Mouse (Mus musculus): ENCODE measurements around the gene Tbxa2r. TPM values are rescaled to one million over a fixed set of nuclear protein-coding genes. Genes with fewer than 3 reads are reported as not detected.

Tbxa2r gene
- total RNA-seq, 2 experiments from 2014 or later, result 0.47 TPM; not detected in 1

GRCm38 (mm10) chr10:81319741-81320549 lies 8.6 kb upstream of the Tbxa2r start:
- ATAC-seq (replicated peaks; ENCODE audit: poor library complexity), result peak; percentile 69

GRCm38 (mm10) chr10:81320550-81321347 lies 7.8 kb upstream of the Tbxa2r start, which contains the start of gene Cactin:
TSS of gene Cactin (plus strand) at chr10:81321103.
- ATAC-seq (replicated peaks; ENCODE audit: poor library complexity), result peak; percentile 69

- no peak for ATAC-seq (replicated peaks; ENCODE audit: poor library complexity)
Observed at GRCm38 (mm10) chr10:81321436-81321835, 7.1 kb upstream of the Tbxa2r start.

- ATAC-seq (replicated peaks; ENCODE audit: poor library complexity), result no peak
Observed at GRCm38 (mm10) chr10:81322444-81322843, 6.1 kb upstream of the Tbxa2r start.

GRCm38 (mm10) chr10:81323141-81323775 lies 5.3 kb upstream of the Tbxa2r start:
- ATAC-seq (replicated peaks; ENCODE audit: poor library complexity), result no peak

GRCm38 (mm10) chr10:81323791-81324530 lies 4.6 kb upstream of the Tbxa2r start:
- ATAC-seq (replicated peaks; ENCODE audit: poor library complexity), result no peak

- ATAC-seq (replicated peaks; ENCODE audit: poor library complexity), result no peak
Observed at GRCm38 (mm10) chr10:81325176-81325575, 3.4 kb upstream of the Tbxa2r start.

GRCm38 (mm10) chr10:81325781-81326180 lies 2.8 kb upstream of the Tbxa2r start:
- no peak for ATAC-seq (replicated peaks; ENCODE audit: poor library complexity)

GRCm38 (mm10) chr10:81326858-81327257 lies 1.7 kb upstream of the Tbxa2r start:
- peak; percentile 30 for ATAC-seq (replicated peaks; ENCODE audit: poor library complexity)

GRCm38 (mm10) chr10:81327959-81328358 lies 572 bp upstream of the Tbxa2r start:
- no peak for ATAC-seq (replicated peaks; ENCODE audit: poor library complexity)

- no peak; the same call in 1 of the 2 replicates for ATAC-seq (replicated peaks; ENCODE audit: poor library complexity)
Observed at GRCm38 (mm10) chr10:81329194-81329975, 854 bp downstream of the Tbxa2r start.

GRCm38 (mm10) chr10:81330007-81330406 lies 1.5 kb downstream of the Tbxa2r start:
- no peak for ATAC-seq (replicated peaks; ENCODE audit: poor library complexity)

GRCm38 (mm10) chr10:81332277-81332676 lies 3.7 kb downstream of the Tbxa2r start:
- no peak for ATAC-seq (replicated peaks; ENCODE audit: poor library complexity)

- ATAC-seq (replicated peaks; ENCODE audit: poor library complexity), result no peak
Observed at GRCm38 (mm10) chr10:81334324-81334723, 5.8 kb downstream of the Tbxa2r start.

GRCm38 (mm10) chr10:81335393-81336340 lies 7.1 kb downstream of the Tbxa2r start:
- ATAC-seq (replicated peaks; ENCODE audit: poor library complexity), result no peak

- ATAC-seq (replicated peaks; ENCODE audit: poor library complexity), result no peak
Observed at GRCm38 (mm10) chr10:81336558-81336957, 8.0 kb downstream of the Tbxa2r start.

GRCm38 (mm10) chr10:81340551-81341332 lies 12.2 kb downstream of the Tbxa2r start:
- ATAC-seq (replicated peaks; ENCODE audit: poor library complexity), result no peak

All from megakaryocyte progenitor cell, adult 5-6 weeks (primary cell).